Mouse (Mus musculus) liver, embryonic 16.5 days (tissue): ENCODE data around the gene N4bp2. TPM values are rescaled to one million over a fixed set of nuclear protein-coding genes. Genes with fewer than 3 reads are reported as not detected.

ENCODE experiments used
- ATAC-seq: fragments of 200-750 bp; cut with Nextera tagmentation; 2 replicates; pipeline ENCODE4 v1.8.0; 2017; ENCODE audit warnings: low read depth, mild to moderate bottlenecking, moderate number of reproducible peaks, moderate library complexity
- H3K27ac ChIP-seq: fragments of 300-500 bp; sonication (generic); 2 replicates; pipeline ENCODE4 v1.5.1; 2014; ENCODE audit warnings: mild to moderate bottlenecking, low read length
- H3K27me3 ChIP-seq: fragments of 300-500 bp; sonication (generic); 2 replicates; pipeline ENCODE4 v1.6.1; 2014; ENCODE audit warnings: low read depth, low read length, mixed read lengths; ENCODE audit not compliant: control insufficient read depth, insufficient read depth
- H3K36me3 ChIP-seq: fragments of 300-500 bp; sonication (generic); 2 replicates; pipeline ENCODE4 v1.6.1; 2014; ENCODE audit warnings: mild to moderate bottlenecking; ENCODE audit not compliant: control insufficient read depth, insufficient read depth
- H3K4me1 ChIP-seq: fragments of 300-500 bp; sonication (generic); 2 replicates; pipeline ENCODE4 v1.6.1; 2014; ENCODE audit warnings: low read depth, low read length, mixed read lengths; ENCODE audit not compliant: control insufficient read depth
- H3K4me2 ChIP-seq: fragments of 300-500 bp; sonication (generic); 2 replicates; pipeline ENCODE4 v1.6.1; 2014; ENCODE audit warnings: low read depth, low read length, mixed read lengths
- H3K4me3 ChIP-seq: fragments of 300-500 bp; sonication (generic); 2 replicates; pipeline ENCODE4 v1.5.1; 2014; ENCODE audit warnings: low read depth, mild to moderate bottlenecking, low read length
- H3K9ac ChIP-seq: fragments of 300-500 bp; sonication (generic); 2 replicates; pipeline ENCODE4 v1.6.1; 2014; ENCODE audit warnings: low read depth, low read length
- H3K9me3 ChIP-seq: fragments of 300-500 bp; sonication (generic); replicated peaks from 2 replicates; pipeline ENCODE4 v1.6.1; 2016; ENCODE audit warnings: low read length; ENCODE audit not compliant: control insufficient read depth
- WGBS: fragments of 180-500 bp; shearing (Covaris S2); extraction: QIAGEN DNeasy Blood & Tissue Kit; methylation state at CpG from one replicate; pipeline ENCODE4 v1.1.7; 2014; ENCODE audit not compliant: insufficient replicate concordance; 5-methylcytosine and 5-hydroxymethylcytosine counted together
- polyA plus RNA-seq: library from polyadenylated mRNA; unstranded; fragments of >200 nt; fragmentation: Nextera tagmentation; extraction: Ambion mirVana; gene quantifications from 2 replicates; pipeline ENCODE4 v1.2.1, GENCODE M21; 2015

The N4bp2 gene
- polyA plus RNA-seq, 1 experiment from 2014 or later, result 7.4 TPM

DNA sequence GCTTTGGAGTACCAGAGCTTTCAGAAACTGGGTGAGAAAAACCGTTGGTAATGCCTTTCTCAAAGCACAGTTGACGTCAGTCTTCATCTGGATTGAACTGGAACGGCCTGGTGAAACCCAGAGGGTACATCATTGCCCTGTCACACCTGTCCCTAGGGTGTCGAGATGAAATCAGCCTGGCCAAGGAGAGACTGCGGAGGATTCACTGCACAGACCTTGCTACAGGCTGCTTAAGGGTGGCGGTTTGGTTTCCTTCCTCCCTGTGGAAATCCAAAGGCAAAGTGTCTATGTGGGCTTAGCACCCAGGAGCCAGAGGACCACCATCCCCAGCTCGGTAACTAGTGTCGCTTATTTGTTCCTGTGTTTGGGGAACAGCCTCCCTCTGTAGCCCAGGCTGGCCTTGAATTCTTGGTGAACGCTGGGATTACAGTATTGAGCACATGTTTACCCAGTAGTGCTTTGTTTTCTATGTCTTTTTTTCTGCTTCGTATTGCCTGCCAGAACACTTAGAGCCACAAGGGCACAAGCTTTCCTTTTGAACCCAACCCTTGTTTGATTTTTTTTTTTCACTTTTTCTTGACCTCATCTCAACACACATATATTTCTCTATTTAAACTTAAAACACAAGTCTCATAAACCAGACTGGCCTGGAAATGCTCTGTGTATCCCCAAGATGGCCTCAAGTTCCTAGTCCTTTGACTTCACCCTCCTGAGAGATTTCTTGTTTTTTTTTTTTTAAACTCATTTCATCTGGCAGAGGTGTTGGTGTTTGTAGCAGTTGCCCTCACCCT is 98.0 kb downstream of the N4bp2 start, which contains the start of gene Rhoh:
Rhoh (plus strand) TSS at position 60 of the 791 bp plus-strand sequence.
- no peaks in the 10 kb centered on the region for H3K36me3 ChIP-seq
- WGBS, result 54% methylated on average over 10 of the region's 10 CpGs
- no peaks in the 10 kb centered on the region for H3K9me3 ChIP-seq
- no peaks in the 10 kb centered on the region for H3K4me1 ChIP-seq
- no peak within 1 kb of the TSS for H3K4me3 ChIP-seq
- H3K4me2 ChIP-seq, result no peak within 1 kb of the TSS
- no peak within 1 kb of the TSS for H3K9ac ChIP-seq
- no peaks in the 10 kb centered on the region for H3K27me3 ChIP-seq
- ATAC-seq, result no peak
- no peak within 1 kb of the TSS for H3K27ac ChIP-seq

DNA sequence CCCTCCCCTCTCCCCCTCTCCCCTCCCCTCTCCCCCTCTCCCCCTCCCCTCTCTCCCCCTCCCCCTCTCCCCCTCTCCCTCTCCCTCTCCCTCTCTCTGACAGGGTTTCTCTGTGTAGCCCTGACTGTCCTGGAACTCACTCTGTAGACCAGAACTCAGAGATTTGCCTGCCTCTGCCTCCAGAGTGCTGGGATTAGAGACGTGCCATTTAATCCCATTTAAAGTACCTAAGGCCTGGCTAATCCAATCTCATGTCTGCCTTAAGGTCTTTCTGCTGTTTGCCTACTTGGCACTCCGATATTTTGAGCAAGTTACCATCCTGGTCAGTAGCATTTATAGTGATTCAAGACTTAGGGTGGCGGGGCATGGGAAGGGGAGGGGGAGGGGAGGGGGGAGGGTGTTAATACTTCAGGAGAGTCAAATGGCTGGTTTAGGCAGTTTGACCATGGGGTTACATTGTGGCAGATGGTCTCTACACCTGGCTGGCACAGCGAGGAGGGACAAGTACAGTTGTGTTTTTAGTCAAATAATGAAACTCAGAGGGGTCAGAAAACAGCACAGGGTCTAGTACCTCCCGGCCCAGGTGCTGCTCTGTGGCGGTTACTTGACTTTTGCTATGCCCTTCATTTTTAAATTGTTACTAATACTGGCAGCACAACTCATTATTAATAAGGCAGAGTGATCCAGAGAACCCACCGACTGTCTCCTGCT is 99.1 kb downstream of the N4bp2 start:
- whole genome bisulfite sequencing, result 71% methylated on average over 7 of the region's 7 CpGs

DNA sequence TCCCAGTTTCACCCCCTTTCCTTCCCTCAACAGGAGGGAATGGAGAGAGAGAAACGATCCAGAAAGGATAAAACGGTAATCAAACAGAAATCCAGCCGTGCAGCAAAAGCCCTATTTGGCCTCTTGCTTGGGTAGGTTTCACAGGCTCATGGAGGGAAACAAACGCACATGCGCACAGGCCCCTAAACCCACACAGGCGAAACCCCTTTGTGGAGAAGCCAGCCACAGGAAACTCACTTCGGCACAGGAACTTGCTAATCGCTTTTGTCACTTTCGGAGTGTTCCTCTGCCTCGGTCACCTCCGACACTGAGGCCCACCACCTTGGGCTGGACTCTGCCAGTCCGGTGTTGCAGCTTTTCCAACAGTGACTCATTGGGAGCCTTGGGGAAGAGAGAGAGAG is 100.0 kb downstream of the N4bp2 start:
- Histone ChIP-seq H3K9ac (no peak overlapping the region), H3K27me3 (no peaks in the 10 kb centered on the region), H3K36me3 (no peaks in the 10 kb centered on the region), H3K27ac (no peak overlapping the region), H3K4me1 (no peaks in the 10 kb centered on the region), H3K9me3 (no peaks in the 10 kb centered on the region), H3K4me3 (peak overlapping the region; percentile 45), H3K4me2 (peak overlapping the region; percentile 37)
- WGBS, result 13% methylated on average over 12 of the region's 12 CpGs
- ATAC-seq, result no peak

More for the DNA sequence above, 99.1 kb downstream of the N4bp2 start:
- no peak for ATAC-seq
- H3K36me3 ChIP-seq, result no peaks in the 10 kb centered on the region
- H3K9ac ChIP-seq, result no peak overlapping the region
- no peaks in the 10 kb centered on the region for H3K4me1 ChIP-seq
- no peaks in the 10 kb centered on the region for H3K27me3 ChIP-seq
- H3K9me3 ChIP-seq, result no peaks in the 10 kb centered on the region
- no peak overlapping the region for H3K4me2 ChIP-seq
- H3K27ac ChIP-seq, result no peak overlapping the region
- H3K4me3 ChIP-seq, result no peak overlapping the region

DNA sequence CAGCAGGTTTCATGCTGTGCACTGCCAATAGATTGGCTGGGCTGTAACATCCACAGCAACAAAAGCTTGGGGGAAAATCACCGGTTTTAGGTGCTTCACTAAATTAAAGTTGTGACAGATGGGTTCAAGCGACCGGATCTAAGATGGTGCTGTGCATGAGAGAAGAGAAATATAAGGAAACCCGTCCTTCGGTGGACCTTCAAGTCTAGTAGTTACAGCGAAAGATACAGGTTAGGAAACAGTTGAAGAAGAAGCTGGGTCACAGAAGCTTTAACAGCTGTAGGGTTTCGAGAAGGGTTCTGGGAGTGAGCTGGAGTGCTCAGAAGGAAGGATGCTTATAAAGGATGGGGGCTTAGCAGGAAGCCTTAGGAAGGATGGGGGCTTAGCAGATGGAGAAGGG is 101.2 kb downstream of the N4bp2 start:
- 46% methylated on average over 7 of the region's 7 CpGs for WGBS
- ATAC-seq, result no peak
- Histone ChIP-seq H3K4me3 (peak overlapping the region; percentile 45), H3K27me3 (no peaks in the 10 kb centered on the region), H3K36me3 (no peaks in the 10 kb centered on the region), H3K9ac (no peak overlapping the region), H3K9me3 (no peaks in the 10 kb centered on the region), H3K27ac (no peak overlapping the region), H3K4me2 (peak overlapping the region; percentile 37; the same call in 1 of the 2 replicates), H3K4me1 (no peaks in the 10 kb centered on the region)

DNA sequence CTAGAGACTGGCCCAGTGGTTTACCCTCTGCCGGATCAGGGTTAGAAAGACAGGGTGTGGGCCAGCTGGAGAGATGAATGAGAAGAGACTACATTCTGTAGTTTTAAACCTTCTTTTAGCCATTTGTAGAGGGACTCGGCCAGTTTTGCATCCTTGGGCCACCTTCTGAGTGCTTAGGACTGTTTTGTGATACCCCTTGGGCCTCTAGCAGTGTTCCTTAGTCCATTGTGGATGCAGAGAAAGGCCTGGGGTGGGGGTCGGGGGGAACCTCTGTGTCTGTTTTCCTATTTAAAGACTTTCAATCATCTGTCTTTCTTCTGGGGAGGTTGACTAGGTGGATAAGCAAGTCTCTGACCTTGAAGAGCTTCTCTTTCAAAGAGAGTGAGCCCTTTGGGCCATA is 101.6 kb downstream of the N4bp2 start:
- Histone ChIP-seq H3K27me3 (no peaks in the 10 kb centered on the region), H3K4me1 (no peaks in the 10 kb centered on the region), H3K9me3 (no peaks in the 10 kb centered on the region), H3K27ac (no peak overlapping the region), H3K4me3 (peak overlapping the region; percentile 45), H3K36me3 (no peaks in the 10 kb centered on the region), H3K4me2 (0 out of 2 replicates have a peak overlapping the region, but pooled peaks have one; percentile 32), H3K9ac (no peak overlapping the region; the same call in 1 of the 2 replicates)
- 33% methylated on average over 3 of the region's 3 CpGs for WGBS
- no peak for ATAC-seq

DNA sequence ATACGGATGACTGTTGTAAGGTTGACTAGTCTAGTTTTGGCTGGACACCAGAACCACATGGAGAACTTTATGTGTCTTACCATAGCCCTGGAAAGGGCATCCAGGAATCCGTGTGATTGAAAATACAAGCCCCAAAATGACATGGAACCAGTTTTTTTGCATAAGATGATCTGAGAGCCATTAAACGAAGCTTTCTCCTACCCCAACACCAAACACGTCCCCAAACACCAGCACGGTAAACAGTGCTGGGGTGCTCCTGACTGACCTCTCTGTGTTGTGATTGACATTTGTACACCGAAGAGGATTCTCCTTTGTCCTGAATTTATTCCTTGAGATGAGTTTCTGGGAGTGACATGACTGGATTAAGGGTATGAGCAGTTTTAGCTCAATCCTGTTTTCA is 103.3 kb downstream of the N4bp2 start:
- H3K9ac ChIP-seq, result no peak overlapping the region
- H3K9me3 ChIP-seq, result no peaks in the 10 kb centered on the region
- H3K4me3 ChIP-seq, result no peak overlapping the region
- H3K27ac ChIP-seq, result no peak overlapping the region
- H3K36me3 ChIP-seq, result no peaks in the 10 kb centered on the region
- no peaks in the 10 kb centered on the region for H3K4me1 ChIP-seq
- 75% methylated on average over 6 of the region's 6 CpGs for WGBS
- no peak overlapping the region for H3K4me2 ChIP-seq
- ATAC-seq, result no peak
- no peaks in the 10 kb centered on the region for H3K27me3 ChIP-seq

DNA sequence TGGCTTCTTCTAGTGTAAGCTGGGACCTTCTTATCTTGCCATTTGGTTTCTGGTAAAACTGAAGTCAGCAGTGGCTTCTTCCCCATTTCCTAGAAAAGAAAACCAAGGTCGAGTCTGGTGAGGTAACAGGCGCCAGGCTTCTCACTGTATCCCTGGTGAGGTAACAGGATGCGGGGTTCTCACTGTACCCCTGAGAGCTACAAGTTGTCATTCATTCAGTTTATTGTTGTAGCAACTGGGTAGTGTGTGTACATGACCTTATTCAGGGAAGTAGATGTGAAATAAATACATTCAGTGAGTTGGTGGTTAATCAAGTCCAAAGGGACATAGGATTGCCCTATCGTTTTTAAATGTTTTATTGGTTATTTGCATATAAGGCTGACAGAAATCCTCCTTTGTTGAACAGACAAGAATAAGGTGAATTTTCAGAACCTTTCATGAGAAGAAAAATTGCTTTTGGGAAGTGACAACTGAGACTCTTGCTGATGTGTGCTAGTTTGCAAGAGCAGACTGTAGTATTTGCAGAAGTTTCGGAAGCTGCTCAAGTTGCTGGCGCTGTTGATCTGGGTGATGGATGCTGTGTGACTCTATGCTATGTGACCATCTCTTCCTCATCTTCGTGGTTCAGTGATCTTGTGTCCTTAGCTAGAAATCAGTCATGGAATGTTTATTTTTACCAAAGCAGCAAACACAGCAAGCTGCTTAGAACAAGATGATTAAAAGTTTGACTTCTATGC is 104.2 kb downstream of the N4bp2 start:
- Histone ChIP-seq H3K9me3 (no peaks in the 10 kb centered on the region), H3K4me3 (no peak overlapping the region), H3K9ac (no peak overlapping the region), H3K36me3 (no peaks in the 10 kb centered on the region), H3K27ac (no peak overlapping the region), H3K27me3 (no peaks in the 10 kb centered on the region), H3K4me2 (no peak overlapping the region), H3K4me1 (no peaks in the 10 kb centered on the region)
- no peak for ATAC-seq
- 35% methylated on average over 7 of the region's 7 CpGs for WGBS

DNA sequence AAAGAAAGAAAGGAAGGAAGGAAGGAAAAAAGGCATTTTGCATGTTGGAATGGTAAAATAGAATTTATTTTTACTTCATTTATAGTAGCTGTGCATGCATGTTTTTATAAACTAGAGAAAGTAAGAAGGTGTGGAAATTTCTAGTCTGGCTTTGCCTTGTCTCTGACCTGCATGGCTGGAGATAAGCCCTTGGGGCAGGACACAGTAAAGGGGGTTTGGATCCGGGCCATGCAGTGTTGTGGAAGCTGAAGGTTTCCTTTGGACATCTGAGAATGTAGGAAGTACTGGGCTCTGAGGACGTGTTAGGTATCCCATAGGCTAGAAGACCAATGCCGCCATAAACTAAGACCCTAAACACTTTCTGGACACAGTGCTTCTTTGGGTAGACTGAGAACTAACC is 105.1 kb downstream of the N4bp2 start:
- Histone ChIP-seq H3K9ac (no peak overlapping the region), H3K9me3 (no peaks in the 10 kb centered on the region), H3K4me2 (no peak overlapping the region), H3K36me3 (no peaks in the 10 kb centered on the region), H3K4me3 (no peak overlapping the region), H3K27ac (no peak overlapping the region), H3K4me1 (no peaks in the 10 kb centered on the region), H3K27me3 (no peaks in the 10 kb centered on the region)
- ATAC-seq, result no peak
- 36% methylated on average over 3 of the region's 3 CpGs for WGBS
